ENCODE assay signal across 9 mouse cellular contexts in genomic region chr1:173333312-173334253, GRCm38 (mm10). TPM values are rescaled to one million over a fixed set of nuclear protein-coding genes. Genes with fewer than 3 reads are reported as not detected.
DNase-seq lines count a peak whose midpoint lies in the region; ATAC-seq lines count a peak whose summit lies in the region.
"Had no signal": no experiment of that assay in that cellular context is flagged by ENCODE, and none has a peak within 500 bp of the region (broad histone marks: within the 10 kb centered on the region; RNA-seq: fewer than 3 reads in every experiment).

Gene Ackr1 (minus strand): TSS chr1:173333750.

- ATAC-seq in heart, embryonic 14.5 days (ENCODE audit: insufficient number of reproducible peaks, insufficient read depth, low FRiP score, low read depth), result peak; percentile 11; the same call in 1 of the 2 replicates
- ATAC-seq in intestine, embryonic 16.5 days, result peak; percentile 87
- no peak for ATAC-seq in midbrain, embryonic 13.5 days
- no peak for ATAC-seq in cerebellum, adult (ENCODE audit: insufficient number of reproducible peaks, low FRiP score, low TSS enrichment)

- no peaks in the 10 kb centered on the region for H3K27me3 ChIP-seq in heart, embryonic 14.5 days (ENCODE audit: control insufficient read depth, insufficient read depth, low read length)
- H3K27me3 ChIP-seq in intestine, embryonic 16.5 days (replicated peaks; ENCODE audit: control insufficient read depth, insufficient read depth, low read length), result no peaks in the 10 kb centered on the region
- H3K27me3 ChIP-seq in midbrain, embryonic 13.5 days, result no peaks in the 10 kb centered on the region

- H3K36me3 ChIP-seq in heart, embryonic 14.5 days (ENCODE audit: control insufficient read depth, insufficient read depth, low read length), result no peaks in the 10 kb centered on the region
- no peaks in the 10 kb centered on the region for H3K36me3 ChIP-seq in intestine, embryonic 16.5 days (ENCODE audit: control insufficient read depth, insufficient read depth, low read length)
- H3K36me3 ChIP-seq in midbrain, embryonic 13.5 days, result peaks cover 32% of the 10 kb centered on the region

- H3K27ac ChIP-seq in heart, embryonic 14.5 days (replicated peaks in 1 of 2; ENCODE audit: control insufficient read depth in 1 of 2, insufficient read depth in 1 of 2, low read depth in 2 of 2, low read length in 2 of 2), result no peak within 1 kb of the TSS
- no peak within 1 kb of the TSS for H3K27ac ChIP-seq in intestine, embryonic 16.5 days (ENCODE audit: low read length)
- H3K27ac ChIP-seq in midbrain, embryonic 13.5 days, result no peak within 1 kb of the TSS
- H3K27ac ChIP-seq: kidney, postnatal 0 days had no signal

- no peak within 1 kb of the TSS for H3K4me3 ChIP-seq in heart, embryonic 14.5 days (ENCODE audit: control insufficient read depth in 1 of 2, insufficient read depth in 1 of 2, low read depth in 1 of 2, low read length in 2 of 2)
- H3K4me3 ChIP-seq in intestine, embryonic 16.5 days (ENCODE audit: low read length), result no peak within 1 kb of the TSS
- H3K4me3 ChIP-seq in midbrain, embryonic 13.5 days (replicated peaks), result no peak within 1 kb of the TSS

- H3K4me1 ChIP-seq in heart, embryonic 14.5 days (ENCODE audit: control insufficient read depth in 2 of 2, insufficient read depth in 2 of 2, low read length in 2 of 2), result peaks cover 4 to 6% of the 10 kb centered on the region in 2 experiments; a peak in 1 of 4 replicates
- no peaks in the 10 kb centered on the region for H3K4me1 ChIP-seq in intestine, embryonic 16.5 days (ENCODE audit: control insufficient read depth, insufficient read depth, low read length)
- peaks cover 17% of the 10 kb centered on the region for H3K4me1 ChIP-seq in midbrain, embryonic 13.5 days (replicated peaks)

- no peak within 1 kb of the TSS for H3K9ac ChIP-seq in heart, embryonic 14.5 days (ENCODE audit: low read length)
- no peak within 1 kb of the TSS for H3K9ac ChIP-seq in intestine, embryonic 16.5 days (ENCODE audit: low read depth, low read length)
- no peak within 1 kb of the TSS for H3K9ac ChIP-seq in midbrain, embryonic 13.5 days (replicated peaks)

- intact Hi-C loops in gastrocnemius, postnatal 14 days (cut with DNase I; ENCODE audit: low total_unique reads), result loop anchor here (10.0 kb wide), 1 partner anchor 61 kb away; no protein-coding TSS in a partner anchor

- no peak within 1 kb of the TSS for H3K4me2 ChIP-seq in heart, embryonic 14.5 days (ENCODE audit: low read length)
- H3K4me2 ChIP-seq in intestine, embryonic 16.5 days (ENCODE audit: low read depth, low read length), result no peak within 1 kb of the TSS
- H3K4me2 ChIP-seq in midbrain, embryonic 13.5 days (replicated peaks), result no peak within 1 kb of the TSS

- 28% methylated on average over 9 of the region's 9 CpGs for WGBS in heart, embryonic 14.5 days
- 61% methylated on average over 9 of the region's 9 CpGs for WGBS in intestine, embryonic 16.5 days
- 69% methylated on average over 9 of the region's 9 CpGs for WGBS in midbrain, embryonic 13.5 days

- no peaks in the 10 kb centered on the region for H3K9me3 ChIP-seq in heart, embryonic 14.5 days (ENCODE audit: control insufficient read depth, low read length)
- H3K9me3 ChIP-seq in intestine, embryonic 16.5 days (ENCODE audit: control insufficient read depth, low read length), result no peaks in the 10 kb centered on the region
- H3K9me3 ChIP-seq in midbrain, embryonic 13.5 days, result no peaks in the 10 kb centered on the region

- no peak for DNase-seq in heart, adult 11 months
- peak; percentile 78 for DNase-seq in c-Kit-negative CD71-positive TER-119-positive erythroid progenitor cells, embryonic 14.5 days (ENCODE audit: low read depth, low spot score)
- no peak for DNase-seq in kidney, postnatal 4 days
- DNase-seq in gastrocnemius, postnatal 14 days, result no peak

RNA-seq across cellular contexts. Expression of gene Ackr1, which starts in this region (rescaled TPM):
- 0.45 and 0.96 TPM in 2 replicates for polyA plus RNA-seq in heart, embryonic 14.5 days (2014; fragmentation: Nextera tagmentation; extraction: Ambion mirVana)
- 1.4 and 2.3 TPM in 2 replicates for polyA plus RNA-seq in intestine, embryonic 16.5 days (2015; fragmentation: Nextera tagmentation; extraction: Ambion mirVana)
- polyA plus RNA-seq in midbrain, embryonic 13.5 days (2015; fragmentation: Nextera tagmentation; extraction: Ambion mirVana), result 14.0 and 14.8 TPM in 2 replicates
- 1 to 10 TPM; 5.1 to 7.9 TPM for total RNA-seq in gastrocnemius, postnatal 14 days (2021)

Comparison
In these comparisons a context has a peak if more than half of its experiments do, and no peak if none do; other contexts are left out.
1. Peak in ATAC-seq in heart, embryonic 14.5 days; RNA of the gene not detected or under 1 TPM.